Mouse (Mus musculus) neural tube, embryonic 15.5 days (tissue): ENCODE results near the gene Fbxo28. TPM values are rescaled to one million over a fixed set of nuclear protein-coding genes. Genes with fewer than 3 reads are reported as not detected.
"Not testable (repeated sequence)": the region's sequence is repeated elsewhere in the genome, so short reads cannot be mapped to it uniquely, and the experiment has no call there.

Experiments
- ATAC-seq: fragments of 200-750 bp; cut with Nextera tagmentation; 2 replicates; pipeline ENCODE4 v1.8.0; 2017; ENCODE audit warnings: mild to moderate bottlenecking, moderate TSS enrichment, moderate library complexity; ENCODE audit not compliant: low FRiP score
- H3K27ac ChIP-seq: fragments of 300-500 bp; sonication (generic); replicated peaks from 2 replicates; pipeline ENCODE4 v1.5.1; 2015; ENCODE audit warnings: mild to moderate bottlenecking, inconsistent platforms
- H3K27me3 ChIP-seq: fragments of 300-500 bp; sonication (generic); replicated peaks from 2 replicates; pipeline ENCODE4 v1.6.1; 2015; ENCODE audit warnings: inconsistent platforms
- H3K36me3 ChIP-seq: fragments of 300-500 bp; sonication (generic); 2 replicates; pipeline ENCODE4 v1.6.1; 2015; ENCODE audit warnings: inconsistent platforms
- H3K4me1 ChIP-seq: fragments of 300-500 bp; sonication (generic); 2 replicates; pipeline ENCODE4 v1.6.1; 2015; ENCODE audit warnings: inconsistent platforms
- H3K4me2 ChIP-seq: fragments of 300-500 bp; sonication (generic); 2 replicates; pipeline ENCODE4 v1.6.1; 2015; ENCODE audit warnings: inconsistent platforms, mild to moderate bottlenecking, moderate library complexity
- H3K4me3 ChIP-seq: fragments of 300-500 bp; sonication (generic); replicated peaks from 2 replicates; pipeline ENCODE4 v1.5.1; 2015; ENCODE audit warnings: mild to moderate bottlenecking, inconsistent platforms
- H3K9ac ChIP-seq: fragments of 300-500 bp; sonication (generic); replicated peaks from 2 replicates; pipeline ENCODE4 v1.6.1; 2015; ENCODE audit warnings: mild to moderate bottlenecking, inconsistent platforms
- H3K9me3 ChIP-seq: fragments of 300-500 bp; sonication (generic); replicated peaks from 2 replicates; pipeline ENCODE4 v1.6.1; 2016; ENCODE audit warnings: inconsistent platforms
- WGBS: fragments of 180-500 bp; shearing (Covaris S2); methylation state at CpG from one replicate; pipeline ENCODE4 v1.1.7; 2015; ENCODE audit warnings: mixed read lengths; 5-methylcytosine and 5-hydroxymethylcytosine counted together
- polyA plus RNA-seq: library from polyadenylated mRNA; unstranded; fragments of >200 nt; fragmentation: Nextera tagmentation; extraction: Ambion mirVana; gene quantifications from 2 replicates; pipeline ENCODE4 v1.2.1, GENCODE M21; 2015

Fbxo28 gene
- polyA plus RNA-seq, 1 experiment from 2014 or later, result 23.6 TPM

DNA sequence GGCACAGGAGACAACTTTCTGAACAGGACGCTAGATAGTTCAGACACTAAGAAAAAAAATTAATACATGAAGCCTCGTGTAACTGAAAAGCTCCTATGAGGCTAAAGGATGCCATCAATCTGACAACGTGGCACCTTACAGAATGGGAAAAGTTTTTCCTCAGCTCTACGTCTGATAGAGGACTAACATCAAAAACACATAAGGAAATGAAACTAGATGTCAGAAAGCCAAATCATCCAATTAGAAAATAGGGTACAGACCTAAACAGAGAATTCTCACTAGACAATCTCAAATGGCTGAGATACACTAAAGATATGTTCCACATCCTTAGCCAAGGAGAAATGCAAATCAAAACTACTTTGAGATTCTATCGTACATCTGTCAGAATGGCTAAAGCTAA lies 32.0 kb downstream of the Fbxo28 start:
- WGBS, result 75% methylated on average over 5 of the region's 5 CpGs
- H3K36me3 ChIP-seq, result peaks cover 17% of the 10 kb centered on the region
- no peaks in the 10 kb centered on the region for H3K27me3 ChIP-seq
- no peak overlapping the region for H3K4me3 ChIP-seq
- ATAC-seq, result no peak
- H3K4me2 ChIP-seq, result no peak overlapping the region
- H3K9me3 ChIP-seq, result no peaks in the 10 kb centered on the region
- H3K27ac ChIP-seq, result no peak overlapping the region
- no peaks in the 10 kb centered on the region for H3K4me1 ChIP-seq
- H3K9ac ChIP-seq, result no peak overlapping the region

DNA sequence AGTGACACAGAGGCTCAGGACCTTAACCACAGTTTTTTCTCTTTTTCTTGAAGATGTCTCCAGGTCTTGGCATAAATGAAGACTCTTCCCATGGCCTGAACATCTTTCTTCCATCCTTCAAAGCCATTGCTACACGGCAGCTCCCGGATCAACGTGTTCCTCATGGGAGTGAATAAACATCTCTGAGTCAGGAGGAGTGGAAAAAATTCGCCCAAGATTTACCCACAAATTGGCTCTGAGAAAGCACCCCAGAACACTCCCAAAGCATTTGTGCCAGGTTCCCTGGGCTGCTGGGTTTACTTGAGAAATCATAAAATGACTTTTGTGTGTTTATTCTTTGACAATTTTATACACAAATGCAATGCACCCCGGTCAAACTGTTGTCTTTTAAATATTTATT lies 38.5 kb downstream of the Fbxo28 start:
- no peak overlapping the region for H3K4me3 ChIP-seq
- WGBS, result 97% methylated on average over 5 of the region's 5 CpGs
- no peaks in the 10 kb centered on the region for H3K4me1 ChIP-seq
- H3K27me3 ChIP-seq, result no peaks in the 10 kb centered on the region
- no peaks in the 10 kb centered on the region for H3K36me3 ChIP-seq
- no peak overlapping the region for H3K4me2 ChIP-seq
- no peak overlapping the region for H3K27ac ChIP-seq
- H3K9me3 ChIP-seq, result no peaks in the 10 kb centered on the region
- H3K9ac ChIP-seq, result no peak overlapping the region
- ATAC-seq, result no peak

DNA sequence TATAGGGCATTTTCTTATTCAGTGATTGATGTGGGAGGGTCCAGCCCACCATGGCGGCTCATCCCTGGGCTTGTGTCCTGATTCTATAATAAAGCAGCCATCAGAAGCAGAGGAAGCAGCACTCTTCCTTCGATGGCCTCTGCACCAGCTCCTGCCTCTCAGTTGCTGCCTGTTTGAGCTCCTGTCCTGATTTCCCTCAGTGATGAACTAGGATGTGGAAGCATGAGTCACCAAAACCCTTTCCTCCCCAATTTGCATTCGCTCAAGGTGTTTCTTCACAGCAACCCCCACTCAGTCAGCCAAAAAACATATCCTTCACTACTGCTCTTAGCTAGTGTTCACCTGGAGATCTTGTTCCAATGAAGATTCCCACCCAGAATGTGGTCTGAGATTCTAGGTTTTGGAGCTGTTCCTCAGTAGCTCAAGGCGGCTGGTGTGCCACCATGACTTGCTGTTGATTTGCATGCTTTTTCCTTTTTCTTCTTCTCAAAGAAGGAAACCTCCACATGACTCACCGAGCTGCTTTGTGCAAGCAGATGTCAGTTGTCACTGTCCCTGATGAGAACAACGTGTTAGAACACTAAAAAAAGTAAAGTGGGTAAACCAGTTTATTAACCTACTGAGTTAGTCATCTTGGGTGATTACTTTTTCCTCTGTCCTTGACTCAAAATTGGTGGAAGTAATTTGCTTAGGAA lies 39.1 kb downstream of the Fbxo28 start:
- Histone ChIP-seq H3K4me3 (no peak overlapping the region), H3K27me3 (no peaks in the 10 kb centered on the region), H3K36me3 (no peaks in the 10 kb centered on the region), H3K27ac (no peak overlapping the region), H3K4me2 (no peak overlapping the region), H3K9ac (no peak overlapping the region), H3K4me1 (no peaks in the 10 kb centered on the region), H3K9me3 (no peaks in the 10 kb centered on the region)
- 82% methylated on average over 6 of the region's 6 CpGs for WGBS
- ATAC-seq, result no peak

DNA sequence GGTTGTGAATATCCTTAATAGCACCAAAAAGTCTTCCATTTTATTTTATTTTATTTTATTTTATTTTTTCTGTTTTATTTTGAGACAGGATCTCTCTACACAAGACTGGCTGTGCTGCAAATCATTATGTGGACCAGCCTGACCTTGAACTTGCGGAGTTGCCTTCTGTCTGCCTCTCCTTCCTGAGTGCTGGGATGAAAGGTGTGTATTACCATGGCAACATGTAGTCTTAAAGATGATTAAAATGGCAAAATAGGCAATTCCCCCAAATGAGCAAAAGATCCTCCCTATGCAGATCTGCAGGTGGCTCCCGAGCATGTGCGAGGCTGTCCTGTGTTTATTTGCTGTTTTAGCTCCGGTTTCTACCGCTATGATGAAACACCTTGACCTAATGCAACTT lies 43.6 kb downstream of the Fbxo28 start:
- Histone ChIP-seq H3K27ac (no peak overlapping the region), H3K27me3 (no peaks in the 10 kb centered on the region), H3K4me3 (no peak overlapping the region), H3K4me1 (no peaks in the 10 kb centered on the region), H3K4me2 (no peak overlapping the region), H3K9ac (no peak overlapping the region), H3K36me3 (no peaks in the 10 kb centered on the region), H3K9me3 (no peaks in the 10 kb centered on the region)
- no peak for ATAC-seq
- WGBS, result 91% methylated on average over 5 of the region's 5 CpGs

DNA sequence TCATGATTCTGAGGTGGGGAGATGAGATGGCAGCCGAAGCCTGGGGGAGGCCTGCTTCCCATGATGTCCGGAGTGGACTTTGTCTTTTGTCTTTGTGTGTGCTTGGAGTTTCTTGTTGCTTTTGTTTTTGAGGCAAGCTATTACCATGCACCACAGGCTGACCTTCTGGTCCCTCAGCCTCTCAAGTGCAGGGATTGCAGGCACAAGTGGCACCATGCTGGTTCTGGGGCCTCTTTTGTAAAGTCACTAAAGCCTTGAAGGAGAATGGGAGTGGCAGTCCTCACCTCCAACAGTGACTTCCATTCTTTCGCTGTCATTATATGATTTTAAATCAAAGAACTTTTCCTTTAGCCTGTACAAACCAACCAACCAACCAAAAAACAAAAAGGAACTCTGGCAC lies 44.2 kb downstream of the Fbxo28 start:
- H3K4me2 ChIP-seq, result no peak overlapping the region
- H3K9ac ChIP-seq, result no peak overlapping the region
- no peaks in the 10 kb centered on the region for H3K27me3 ChIP-seq
- no peak overlapping the region for H3K27ac ChIP-seq
- H3K4me1 ChIP-seq, result no peaks in the 10 kb centered on the region
- no peaks in the 10 kb centered on the region for H3K36me3 ChIP-seq
- no peaks in the 10 kb centered on the region for H3K9me3 ChIP-seq
- WGBS, result 25% methylated on average over 3 of the region's 3 CpGs
- H3K4me3 ChIP-seq, result no peak overlapping the region
- ATAC-seq, result no peak

DNA sequence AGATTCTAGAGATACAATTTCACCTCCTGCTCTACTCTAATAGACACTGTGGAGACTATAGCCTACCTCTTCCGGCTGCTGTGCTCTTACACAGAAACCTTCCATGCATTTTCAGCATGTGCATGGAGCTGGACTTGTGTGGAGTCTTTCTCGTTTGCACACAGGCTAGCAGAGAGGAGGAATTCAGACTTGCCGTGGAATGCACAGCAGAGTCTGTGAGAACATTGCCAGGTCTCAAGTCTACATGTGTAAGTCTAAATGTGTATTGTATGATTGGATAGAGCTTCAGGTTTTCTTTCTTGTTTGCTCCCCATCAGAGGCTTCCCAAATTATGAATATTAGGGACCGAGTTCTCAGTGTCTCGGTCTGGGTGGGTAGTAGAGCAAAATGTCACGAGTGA lies 44.6 kb downstream of the Fbxo28 start:
- Histone ChIP-seq H3K4me2 (no peak overlapping the region), H3K9me3 (no peaks in the 10 kb centered on the region), H3K27ac (no peak overlapping the region), H3K36me3 (no peaks in the 10 kb centered on the region), H3K9ac (no peak overlapping the region), H3K4me3 (no peak overlapping the region), H3K27me3 (no peaks in the 10 kb centered on the region), H3K4me1 (no peaks in the 10 kb centered on the region)
- no peak for ATAC-seq
- WGBS, result 68% methylated on average over 6 of the region's 6 CpGs

DNA sequence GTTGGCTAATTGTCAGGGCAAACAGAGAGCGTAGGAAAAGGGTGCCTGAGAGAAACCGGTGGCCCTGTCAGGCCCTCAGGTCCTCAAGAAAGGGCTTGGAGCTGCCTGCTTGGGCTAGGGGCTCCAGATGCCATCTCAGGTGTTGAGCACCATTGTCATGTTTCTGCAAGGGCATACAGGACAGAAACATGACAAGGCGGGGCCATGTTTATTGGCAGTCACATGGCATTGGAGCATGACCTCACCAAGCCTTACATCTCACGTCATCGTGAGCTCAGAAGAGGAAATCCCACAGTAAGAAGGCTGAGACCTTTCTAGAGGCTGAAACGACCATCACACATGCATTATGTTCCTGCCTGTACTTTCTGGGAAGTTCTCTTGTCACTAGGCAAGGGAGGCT lies 45.3 kb downstream of the Fbxo28 start:
- no peak for ATAC-seq
- WGBS, result 91% methylated on average over 6 of the region's 6 CpGs

DNA sequence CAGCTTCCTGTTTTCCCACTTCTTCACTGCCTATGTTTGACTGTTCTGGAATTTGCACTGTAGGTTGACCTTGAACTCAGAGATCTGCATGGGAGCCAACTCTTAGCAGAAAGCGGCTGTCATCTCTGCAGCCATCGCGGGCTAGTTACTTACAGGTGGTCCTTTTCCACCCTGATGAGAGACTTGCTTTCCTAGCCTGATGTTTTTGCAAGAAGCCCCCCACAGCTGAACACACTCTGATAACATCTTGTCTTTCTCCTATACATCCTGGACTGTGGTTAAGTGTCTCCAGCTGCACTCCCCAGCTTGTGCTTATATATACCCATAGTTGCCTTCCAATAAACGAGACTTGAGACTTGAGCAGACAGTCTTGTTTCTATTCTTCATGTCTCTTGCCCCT lies 49.1 kb downstream of the Fbxo28 start:
- Histone ChIP-seq H3K4me2 (no peak overlapping the region), H3K9ac (no peak overlapping the region), H3K4me1 (no peaks in the 10 kb centered on the region), H3K27me3 (no peaks in the 10 kb centered on the region), H3K27ac (no peak overlapping the region), H3K4me3 (no peak overlapping the region), H3K9me3 (no peaks in the 10 kb centered on the region), H3K36me3 (no peaks in the 10 kb centered on the region)
- 85% methylated on average over 4 of the region's 4 CpGs for WGBS
- no peak for ATAC-seq

More for the DNA sequence above, 45.3 kb downstream of the Fbxo28 start:
- Histone ChIP-seq H3K4me2 (no peak overlapping the region), H3K4me1 (no peaks in the 10 kb centered on the region), H3K27me3 (no peaks in the 10 kb centered on the region), H3K9ac (no peak overlapping the region), H3K9me3 (no peaks in the 10 kb centered on the region), H3K4me3 (no peak overlapping the region), H3K36me3 (no peaks in the 10 kb centered on the region), H3K27ac (no peak overlapping the region)

DNA sequence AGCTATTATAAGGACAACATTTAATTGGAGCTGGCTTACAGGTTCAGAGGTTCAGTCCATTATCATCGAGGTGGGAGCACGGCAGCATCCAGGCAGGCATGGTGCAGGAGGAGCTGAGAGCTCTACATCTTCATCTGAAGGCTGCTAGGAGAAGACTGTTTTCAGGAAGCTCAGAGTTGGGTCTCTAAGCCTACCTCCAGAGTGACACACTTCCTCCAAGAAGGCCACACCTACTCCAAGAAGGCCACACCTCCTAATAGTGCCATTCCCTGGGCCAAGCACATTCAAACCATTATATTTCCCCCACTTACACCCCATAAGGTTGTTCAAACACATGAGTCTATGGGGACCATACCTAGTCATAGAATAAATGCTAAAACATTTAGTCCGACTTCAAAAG lies 50.7 kb downstream of the Fbxo28 start:
- not testable (repeated sequence) for H3K36me3 ChIP-seq, H3K4me2 ChIP-seq, H3K9ac ChIP-seq, ATAC-seq, H3K4me1 ChIP-seq, H3K27ac ChIP-seq, H3K27me3 ChIP-seq, H3K4me3 ChIP-seq, H3K9me3 ChIP-seq
- 95% methylated on average over 3 of the region's 3 CpGs for WGBS

DNA sequence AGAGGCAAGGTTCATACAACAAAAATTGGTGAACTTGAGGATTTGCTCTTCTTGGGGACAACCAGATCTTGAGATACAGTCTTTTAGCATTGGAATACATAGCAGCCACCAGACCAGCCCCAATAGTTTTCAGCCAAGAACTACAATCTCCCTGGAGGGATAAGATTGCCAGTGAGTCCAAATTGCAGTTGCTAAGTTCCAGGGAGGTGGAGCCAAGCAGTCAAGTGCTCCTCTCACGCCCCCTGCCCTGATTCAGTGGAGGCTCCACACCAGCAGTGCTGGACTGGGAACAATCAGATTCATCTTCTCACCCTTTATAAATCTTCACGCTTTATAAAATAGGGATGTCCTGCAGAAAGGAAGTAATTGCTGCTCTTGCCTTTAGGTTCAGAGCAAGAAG lies 51.6 kb downstream of the Fbxo28 start:
- Histone ChIP-seq H3K9ac (no peak overlapping the region), H3K9me3 (no peaks in the 10 kb centered on the region), H3K4me1 (no peaks in the 10 kb centered on the region), H3K4me3 (no peak overlapping the region), H3K27ac (no peak overlapping the region), H3K4me2 (no peak overlapping the region), H3K27me3 (no peaks in the 10 kb centered on the region), H3K36me3 (no peaks in the 10 kb centered on the region)
- WGBS, result 60% methylated on average over 2 of the region's 2 CpGs
- ATAC-seq, result no peak

DNA sequence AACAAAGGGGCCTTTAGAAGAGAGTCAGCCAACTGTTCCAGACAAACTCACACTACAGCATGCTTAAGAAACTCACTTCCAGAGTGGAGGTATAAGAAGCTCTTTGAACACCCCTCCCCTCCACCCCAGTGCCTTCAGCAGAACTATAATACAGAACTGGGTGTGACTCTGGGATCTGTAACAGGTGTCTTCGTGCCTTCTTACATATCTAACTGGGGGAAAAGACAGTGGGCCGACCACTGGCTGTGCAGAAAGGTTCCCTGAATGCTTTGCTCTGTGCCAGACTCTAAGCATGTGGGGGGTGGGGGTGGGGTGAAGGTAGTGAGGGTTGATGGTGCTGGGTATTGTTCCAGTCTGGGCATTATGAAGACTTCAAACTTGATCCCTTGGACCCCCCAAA lies 52.8 kb downstream of the Fbxo28 start:
- WGBS, result 76% methylated on average over 2 of the region's 2 CpGs

DNA sequence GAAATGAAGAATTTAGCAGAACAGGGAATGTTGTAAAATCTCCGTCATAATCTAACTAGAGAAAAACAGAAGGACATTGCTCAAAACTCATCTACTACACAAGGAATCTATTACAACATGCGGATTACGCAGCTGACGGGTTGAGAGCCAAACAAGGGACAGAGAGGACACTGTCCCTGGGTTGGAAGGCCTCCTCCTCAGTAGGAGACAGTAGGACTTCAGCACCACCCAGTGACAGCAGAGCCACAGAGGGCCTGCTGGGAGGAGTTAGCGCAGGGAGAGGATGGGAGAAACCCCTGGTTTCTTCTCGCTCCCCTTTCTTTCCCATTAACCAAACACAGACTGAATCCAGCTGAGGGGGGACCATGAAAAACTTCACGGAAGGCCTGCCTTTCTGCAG lies 53.6 kb downstream of the Fbxo28 start:
- 76% methylated on average over 7 of the region's 7 CpGs for WGBS
- Histone ChIP-seq H3K4me3 (no peak overlapping the region), H3K36me3 (no peaks in the 10 kb centered on the region), H3K27ac (no peak overlapping the region), H3K9me3 (no peaks in the 10 kb centered on the region), H3K4me1 (peaks cover 6% of the 10 kb centered on the region), H3K9ac (no peak overlapping the region), H3K4me2 (no peak overlapping the region), H3K27me3 (0 out of 2 replicates have a peak, but pooled peaks cover 4% of the 10 kb centered on the region)
- ATAC-seq, result no peak

More for the DNA sequence above, 52.8 kb downstream of the Fbxo28 start:
- no peak for ATAC-seq
- Histone ChIP-seq H3K4me2 (no peak overlapping the region), H3K4me3 (no peak overlapping the region), H3K36me3 (no peaks in the 10 kb centered on the region), H3K27me3 (0 out of 2 replicates have a peak, but pooled peaks cover 4% of the 10 kb centered on the region), H3K27ac (no peak overlapping the region), H3K9me3 (no peaks in the 10 kb centered on the region), H3K9ac (no peak overlapping the region), H3K4me1 (no peaks in the 10 kb centered on the region)
